Mouse (Mus musculus) kidney, postnatal 0 days (tissue): ENCODE data around the gene Syt15. TPM values are rescaled to one million over a fixed set of nuclear protein-coding genes. Genes with fewer than 3 reads are reported as not detected.

Experiments used
- ATAC-seq: fragments of 200-750 bp; cut with Nextera tagmentation; replicated peaks from 2 replicates; pipeline ENCODE4 v1.8.0; 2017; ENCODE audit warnings: low read depth, moderate number of reproducible peaks, moderate TSS enrichment, moderate library complexity; ENCODE audit not compliant: low FRiP score
- DNase-seq: peaks from one replicate; pipeline ENCODE4 v3.0.0-alpha.2; 2016; ENCODE audit warnings: low spot score
- H3K27ac ChIP-seq: fragments of 300-500 bp; sonication (generic); 2 replicates; pipeline ENCODE4 v1.5.1; 2014; ENCODE audit warnings: mild to moderate bottlenecking
- H3K27me3 ChIP-seq: fragments of 300-500 bp; sonication (generic); 2 replicates; pipeline ENCODE4 v1.6.1; 2014; ENCODE audit warnings: low read length, mixed read lengths; ENCODE audit not compliant: insufficient read depth
- H3K36me3 ChIP-seq: fragments of 300-500 bp; sonication (generic); 2 replicates; pipeline ENCODE4 v1.6.1; 2014; ENCODE audit warnings: low read length, mixed read lengths; ENCODE audit not compliant: insufficient read depth
- H3K4me1 ChIP-seq: fragments of 300-500 bp; sonication (generic); replicated peaks from 2 replicates; pipeline ENCODE4 v1.6.1; 2014; ENCODE audit warnings: antibody characterized with exemption, low read length, mixed read lengths; ENCODE audit not compliant: insufficient read depth
- H3K4me2 ChIP-seq: fragments of 300-500 bp; sonication (generic); 2 replicates; pipeline ENCODE4 v1.6.1; 2014; ENCODE audit warnings: mild to moderate bottlenecking, low read length, moderate library complexity, mixed read lengths
- H3K4me3 ChIP-seq: fragments of 300-500 bp; sonication (generic); replicated peaks from 2 replicates; pipeline ENCODE4 v1.5.1; 2014; ENCODE audit warnings: low read depth, low read length
- H3K9ac ChIP-seq: fragments of 300-500 bp; sonication (generic); 2 replicates; pipeline ENCODE4 v1.6.1; 2014; ENCODE audit warnings: low read depth, low read length
- H3K9me3 ChIP-seq: fragments of 300-500 bp; sonication (generic); replicated peaks from 2 replicates; pipeline ENCODE4 v1.6.1; 2016; ENCODE audit warnings: low read length, inconsistent platforms, mixed read lengths
- CTCF ChIP-seq: IDR thresholded peaks from 2 replicates; pipeline ENCODE4 v1.5.1; 2016; ENCODE audit warnings: antibody characterized with exemption, low read depth, mild to moderate bottlenecking, moderate library complexity
- WGBS: fragments of 180-500 bp; shearing (Covaris S2); extraction: QIAGEN DNeasy Blood & Tissue Kit; methylation state at CpG from one replicate; pipeline ENCODE4 v1.1.7; 2014; 5-methylcytosine and 5-hydroxymethylcytosine counted together
- polyA plus RNA-seq: library from polyadenylated mRNA; unstranded; fragments of >200 nt; fragmentation: Nextera tagmentation; extraction: Ambion mirVana; gene quantifications from 2 replicates; pipeline ENCODE4 v1.2.1, GENCODE M21; 2015

The Syt15 gene
- polyA plus RNA-seq, 1 experiment from 2014 or later = 0.76 TPM

DNA sequence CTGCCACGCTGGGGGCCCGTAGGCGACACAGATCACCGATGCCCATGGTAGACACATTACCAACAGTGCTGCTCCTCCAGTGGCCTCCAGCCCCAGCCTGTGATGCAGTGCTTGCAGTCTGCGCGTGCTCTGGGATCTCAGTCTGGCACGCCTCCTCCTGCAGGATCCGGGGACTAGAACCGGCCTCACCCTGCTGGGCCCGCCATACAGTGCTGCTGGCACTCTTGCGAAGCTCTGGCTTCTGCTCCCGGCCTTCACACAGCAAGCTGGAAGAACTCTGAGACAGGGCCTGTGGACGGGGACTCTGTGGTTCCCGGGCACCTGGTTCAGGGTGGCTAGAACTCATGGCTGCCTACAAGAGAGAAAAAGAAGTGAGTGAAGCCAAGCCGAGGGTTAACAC lies 23.9 kb upstream of the Syt15 start:
- H3K9ac ChIP-seq = no peak overlapping the region
- no peaks in the 10 kb centered on the region for H3K27me3 ChIP-seq
- 91% methylated on average over 15 of the region's 15 CpGs for WGBS
- no peak for TF ChIP-seq CTCF
- no peaks in the 10 kb centered on the region for H3K9me3 ChIP-seq
- no peak overlapping the region for H3K4me2 ChIP-seq
- H3K36me3 ChIP-seq = no peaks in the 10 kb centered on the region
- no peak overlapping the region for H3K27ac ChIP-seq
- H3K4me1 ChIP-seq = peaks cover under 1% of the 10 kb centered on the region; the same call in 1 of the 2 replicates
- H3K4me3 ChIP-seq = no peak overlapping the region
- ATAC-seq = no peak
- DNase-seq = no peak

DNA sequence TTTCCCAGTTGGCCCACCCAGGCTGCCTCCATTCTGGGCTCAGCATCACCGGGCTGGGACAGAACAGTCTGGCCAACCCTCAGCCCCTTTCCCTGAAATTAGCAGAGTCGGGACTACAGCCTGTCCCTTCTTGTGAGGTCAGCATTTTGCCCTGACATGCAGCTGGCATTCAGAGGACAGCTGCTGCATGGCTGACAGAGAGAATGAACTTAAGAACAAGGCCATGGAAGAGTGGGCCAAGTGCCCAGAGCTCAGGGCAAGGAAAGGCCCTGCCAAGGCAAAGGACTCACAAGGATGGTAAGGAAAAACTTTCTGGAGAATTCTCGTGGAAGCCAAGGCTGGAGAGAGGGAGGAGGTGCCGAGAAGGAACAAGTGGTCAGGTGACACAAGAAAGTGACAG lies 22.7 kb upstream of the Syt15 start:
- H3K4me1 ChIP-seq = peaks cover 3% of the 10 kb centered on the region; the same call in 1 of the 2 replicates
- H3K27ac ChIP-seq = no peak overlapping the region
- no peak overlapping the region for H3K9ac ChIP-seq
- no peak for TF ChIP-seq CTCF
- H3K27me3 ChIP-seq = no peaks in the 10 kb centered on the region
- no peaks in the 10 kb centered on the region for H3K36me3 ChIP-seq
- WGBS = 32% methylated on average over 4 of the region's 4 CpGs
- no peak for DNase-seq
- H3K4me3 ChIP-seq = no peak overlapping the region
- no peak for ATAC-seq
- no peaks in the 10 kb centered on the region for H3K9me3 ChIP-seq
- no peak overlapping the region for H3K4me2 ChIP-seq

DNA sequence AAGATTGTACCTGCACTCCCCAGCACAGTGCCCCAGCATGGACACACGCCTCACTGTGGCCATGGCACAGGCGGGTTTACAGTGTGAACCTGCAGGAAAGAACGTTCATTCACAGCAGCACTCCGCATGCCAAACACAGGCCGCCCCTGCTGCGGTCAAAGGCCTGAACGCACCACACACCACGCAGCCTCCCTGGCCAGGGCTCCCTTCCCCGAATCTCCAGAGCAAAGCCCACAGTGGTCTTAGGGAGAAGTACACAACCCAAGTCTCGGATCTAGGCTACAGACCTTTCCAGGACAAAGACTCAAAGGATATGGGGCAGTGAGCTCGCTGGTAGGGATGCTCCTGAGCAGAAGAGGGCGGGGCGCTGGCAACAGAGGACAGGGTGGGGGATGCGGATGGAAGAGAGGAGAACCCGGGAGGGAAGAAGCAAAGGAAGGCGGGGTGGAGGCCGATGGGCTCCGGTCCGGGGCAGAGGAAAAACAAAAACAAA lies 18.6 kb upstream of the Syt15 start:
- H3K4me3 ChIP-seq = peak overlapping the region; percentile 65
- no peak; the same call in 1 of the 2 replicates for TF ChIP-seq CTCF
- DNase-seq (peak; percentile 77), ATAC-seq (peak; percentile 65; the same call in 1 of the 2 replicates)
- H3K27me3 ChIP-seq = no peaks in the 10 kb centered on the region
- H3K9ac ChIP-seq = peak overlapping the region; percentile 62
- H3K27ac ChIP-seq = no peak overlapping the region
- no peaks in the 10 kb centered on the region for H3K9me3 ChIP-seq
- peaks cover 3% of the 10 kb centered on the region; the same call in 1 of the 2 replicates for H3K4me1 ChIP-seq
- H3K4me2 ChIP-seq = peak overlapping the region; percentile 97
- WGBS = 5% methylated on average over 19 of the region's 19 CpGs
- H3K36me3 ChIP-seq = no peaks in the 10 kb centered on the region

DNA sequence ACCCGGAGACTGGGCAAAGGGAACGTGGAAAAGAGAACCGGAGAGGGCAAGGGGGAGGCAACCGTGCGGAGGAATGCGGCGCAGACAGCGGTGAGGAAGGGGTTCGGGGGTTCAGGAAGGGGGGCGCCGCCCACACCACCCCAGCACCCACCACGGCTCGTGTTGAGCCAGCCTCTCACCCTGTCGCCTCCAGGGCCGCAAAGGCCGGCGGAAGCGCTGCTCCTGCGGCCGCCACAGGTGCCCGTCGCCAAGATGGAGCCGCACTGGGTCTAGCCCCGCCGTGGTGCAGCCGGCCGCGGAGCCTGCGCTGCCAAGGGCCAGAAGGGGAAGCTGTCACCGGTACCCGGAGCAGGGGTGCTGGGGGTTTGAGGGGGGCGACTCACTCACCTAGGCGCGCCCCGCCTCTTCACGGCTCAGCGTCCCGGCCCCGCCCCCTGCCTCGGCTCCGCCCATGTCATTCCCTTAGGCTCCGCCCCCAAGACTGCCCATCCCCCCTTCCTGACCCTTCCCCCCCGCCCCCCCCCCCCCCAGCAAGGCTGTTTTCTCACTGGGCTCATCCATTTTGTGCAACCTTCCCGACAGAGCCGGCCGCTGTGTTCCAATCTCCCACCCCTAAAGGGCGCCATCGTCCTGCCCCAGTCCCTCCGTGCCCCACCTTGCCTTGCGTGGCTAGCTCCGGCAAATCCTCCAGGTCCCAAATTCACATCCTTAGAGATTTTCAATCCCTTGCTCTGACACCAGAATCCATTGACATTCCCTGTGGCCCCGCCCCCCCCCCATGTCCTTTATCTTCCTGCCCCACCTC lies 18.0 kb upstream of the Syt15 start, which contains the start of gene Gprin2:
TSS of gene Gprin2 (minus strand) at position 423 of the 805 bp plus-strand sequence.
- DNase-seq = peak; percentile 32
- H3K4me1 ChIP-seq = peaks cover 3% of the 10 kb centered on the region; the same call in 1 of the 2 replicates
- H3K4me2 ChIP-seq = peak within 1 kb of the TSS; percentile 97
- no peaks in the 10 kb centered on the region for H3K27me3 ChIP-seq
- peak within 1 kb of the TSS; percentile 62 for H3K9ac ChIP-seq
- 3% methylated on average over 37 of the region's 52 CpGs for WGBS
- ATAC-seq = peak; percentile 74
- H3K9me3 ChIP-seq = no peaks in the 10 kb centered on the region
- no peak within 1 kb of the TSS; the same call in 1 of the 2 replicates for H3K27ac ChIP-seq
- H3K36me3 ChIP-seq = no peaks in the 10 kb centered on the region
- TF ChIP-seq CTCF = no peak
- H3K4me3 ChIP-seq = peak within 1 kb of the TSS; percentile 65

DNA sequence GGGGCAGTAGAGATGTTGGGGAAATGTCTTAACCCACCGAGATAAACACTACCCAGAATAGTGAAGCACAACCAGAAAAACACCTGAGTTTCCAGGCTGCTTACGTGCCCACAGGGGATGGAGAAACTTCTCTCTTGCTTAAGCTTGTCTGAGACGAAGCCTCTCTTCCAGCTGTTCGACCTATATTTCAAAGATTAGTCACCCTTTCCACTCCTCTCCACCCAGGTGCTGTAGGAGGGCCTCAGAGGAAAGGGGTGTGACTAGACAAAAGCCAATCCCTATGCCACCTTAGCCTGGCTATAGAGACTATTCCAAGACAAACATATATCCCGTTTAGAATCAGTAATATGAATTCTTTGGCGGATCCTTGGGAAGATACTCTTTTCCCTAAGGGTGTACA lies 11.4 kb upstream of the Syt15 start:
- Histone ChIP-seq H3K4me3 (no peak overlapping the region), H3K27me3 (no peaks in the 10 kb centered on the region), H3K4me1 (no peaks in the 10 kb centered on the region), H3K9me3 (no peaks in the 10 kb centered on the region), H3K27ac (no peak overlapping the region), H3K9ac (no peak overlapping the region), H3K36me3 (no peaks in the 10 kb centered on the region), H3K4me2 (no peak overlapping the region)
- 72% methylated on average over 6 of the region's 6 CpGs for WGBS
- no peak for TF ChIP-seq CTCF
- no peak for DNase-seq
- ATAC-seq = no peak

DNA sequence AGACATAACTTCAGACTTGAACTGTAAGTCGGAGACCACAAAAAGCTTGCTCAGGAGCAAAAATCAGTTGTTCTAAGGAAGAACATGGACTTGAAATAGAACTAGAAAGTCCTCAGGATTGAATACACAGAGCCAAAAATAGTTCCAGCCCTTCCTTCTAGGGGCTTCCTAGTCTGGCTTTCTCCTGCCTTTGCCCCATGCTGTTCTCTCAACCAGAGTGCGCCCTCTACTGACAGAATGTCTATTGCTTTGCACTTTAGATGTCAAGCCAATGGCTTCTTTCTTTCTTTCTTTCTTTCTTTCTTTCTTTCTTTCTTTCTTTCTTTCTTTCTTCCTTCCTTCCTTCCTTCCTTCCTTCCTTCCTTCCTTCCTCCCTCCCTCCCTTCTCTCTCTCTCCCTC lies 10.7 kb upstream of the Syt15 start:
- Histone ChIP-seq H3K9ac (no peak overlapping the region), H3K36me3 (no peaks in the 10 kb centered on the region), H3K27ac (no peak overlapping the region), H3K9me3 (no peaks in the 10 kb centered on the region), H3K4me3 (no peak overlapping the region), H3K27me3 (no peaks in the 10 kb centered on the region), H3K4me1 (no peaks in the 10 kb centered on the region), H3K4me2 (no peak overlapping the region)
- DNase-seq (peak; percentile 74), ATAC-seq (no peak)
- 49% methylated on average over 2 of the region's 2 CpGs for WGBS
- TF ChIP-seq CTCF = peak; percentile 72
